Mouse (Mus musculus) embryonic facial prominence, embryonic 15.5 days (tissue): ENCODE results near the gene Areg. TPM values are rescaled to one million over a fixed set of nuclear protein-coding genes. Genes with fewer than 3 reads are reported as not detected.

Experiments used
- ATAC-seq: fragments of 200-750 bp; cut with Nextera tagmentation; 2 replicates; pipeline ENCODE4 v1.8.0; 2017; ENCODE audit warnings: low read depth, moderate TSS enrichment; ENCODE audit not compliant: insufficient number of reproducible peaks, low FRiP score, low TSS enrichment
- H3K27ac ChIP-seq: fragments of 300-500 bp; sonication (generic); replicated peaks from 2 replicates; pipeline ENCODE4 v1.5.1; 2015; ENCODE audit warnings: mild to moderate bottlenecking, inconsistent platforms
- H3K27me3 ChIP-seq: fragments of 300-500 bp; sonication (generic); 2 replicates; pipeline ENCODE4 v1.6.1; 2015; ENCODE audit warnings: inconsistent platforms
- H3K36me3 ChIP-seq: fragments of 300-500 bp; sonication (generic); 2 replicates; pipeline ENCODE4 v1.6.1; 2015; ENCODE audit warnings: mild to moderate bottlenecking, inconsistent platforms
- H3K4me1 ChIP-seq: fragments of 300-500 bp; sonication (generic); 2 replicates; pipeline ENCODE4 v1.6.1; 2015; ENCODE audit warnings: inconsistent platforms
- H3K4me2 ChIP-seq: fragments of 300-500 bp; sonication (generic); replicated peaks from 2 replicates; pipeline ENCODE4 v1.6.1; 2015; ENCODE audit warnings: mild to moderate bottlenecking, inconsistent platforms
- H3K4me3 ChIP-seq: fragments of 300-500 bp; sonication (generic); replicated peaks from 2 replicates; pipeline ENCODE4 v1.5.1; 2015; ENCODE audit warnings: mild to moderate bottlenecking, inconsistent platforms
- H3K9ac ChIP-seq: fragments of 300-500 bp; sonication (generic); 2 replicates; pipeline ENCODE4 v1.6.1; 2015; ENCODE audit warnings: inconsistent platforms
- H3K9me3 ChIP-seq: fragments of 300-500 bp; sonication (generic); replicated peaks from 2 replicates; pipeline ENCODE4 v1.6.1; 2016; ENCODE audit warnings: inconsistent platforms
- WGBS: fragments of 180-500 bp; shearing (Covaris S2); methylation state at CpG from one replicate; pipeline ENCODE4 v1.1.7; 2015; 5-methylcytosine and 5-hydroxymethylcytosine counted together
- polyA plus RNA-seq: library from polyadenylated mRNA; unstranded; fragments of >200 nt; fragmentation: Nextera tagmentation; extraction: Ambion mirVana; gene quantifications from 2 replicates; pipeline ENCODE4 v1.2.1, GENCODE M21; 2015

Areg gene
- polyA plus RNA-seq, 1 experiment from 2014 or later, result 1.1 TPM

- Histone ChIP-seq H3K36me3 (no peaks in the 10 kb centered on the region), H3K9ac (no peak overlapping the region), H3K27ac (no peak overlapping the region), H3K27me3 (no peaks in the 10 kb centered on the region), H3K4me1 (no peaks in the 10 kb centered on the region), H3K4me2 (no peak overlapping the region), H3K4me3 (no peak overlapping the region), H3K9me3 (no peaks in the 10 kb centered on the region)
- 52% methylated on average over 5 of the region's 5 CpGs for WGBS
- ATAC-seq, result no peak
These were observed 27.2 kb downstream of the Areg start for GRCm38 (mm10) chr5:91166601-91167000.

GRCm38 (mm10) chr5:91176397-91176796, 37.0 kb downstream of the Areg start:
- no peak for ATAC-seq
- Histone ChIP-seq H3K9me3 (no peaks in the 10 kb centered on the region), H3K9ac (no peak overlapping the region), H3K4me1 (no peaks in the 10 kb centered on the region), H3K4me3 (no peak overlapping the region), H3K4me2 (no peak overlapping the region), H3K27me3 (no peaks in the 10 kb centered on the region), H3K36me3 (no peaks in the 10 kb centered on the region), H3K27ac (no peak overlapping the region)

GRCm38 (mm10) chr5:91194572-91194971, 55.2 kb downstream of the Areg start:
- Histone ChIP-seq H3K9ac (no peak overlapping the region), H3K4me1 (no peaks in the 10 kb centered on the region), H3K9me3 (no peaks in the 10 kb centered on the region), H3K4me3 (no peak overlapping the region), H3K36me3 (no peaks in the 10 kb centered on the region), H3K27me3 (no peaks in the 10 kb centered on the region), H3K27ac (no peak overlapping the region), H3K4me2 (no peak overlapping the region)
- ATAC-seq, result no peak
- 59% methylated on average over 3 of the region's 3 CpGs for WGBS

Other genes starting within 250 kb of the Areg start
- gene Cxcl1, start 248.4 kb upstream of the Areg start, polyA plus RNA-seq, result 1.3 TPM in 2 replicates
- not detected in 2 replicates for gene Cxcl2, start 235.7 kb upstream of the Areg start, polyA plus RNA-seq
- gene Mthfd2l, start 208.5 kb upstream of the Areg start, polyA plus RNA-seq, result 43.3 and 47.0 TPM in 2 replicates
- 0.59 TPM in 2 replicates for gene Epgn, start 112.1 kb upstream of the Areg start, polyA plus RNA-seq
- 0.56 and 0.60 TPM in 2 replicates for gene Ereg, start 65.0 kb upstream of the Areg start, polyA plus RNA-seq